Mouse (Mus musculus) B cell, adult 2 months (primary cell): ENCODE data around the gene Cyp27b1.
A peak's percentile ranks its signal among the peaks of the same experiment; 100 is the strongest.
"Not testable (repeated sequence)": the region's sequence is repeated elsewhere in the genome, so short reads cannot be mapped to it uniquely, and the experiment has no call there.

ENCODE experiments used
- DNase-seq, 2 experiments: peaks; one replicate each; pipeline ENCODE4 v3.0.0; 2022

The Cyp27b1 gene

DNA sequence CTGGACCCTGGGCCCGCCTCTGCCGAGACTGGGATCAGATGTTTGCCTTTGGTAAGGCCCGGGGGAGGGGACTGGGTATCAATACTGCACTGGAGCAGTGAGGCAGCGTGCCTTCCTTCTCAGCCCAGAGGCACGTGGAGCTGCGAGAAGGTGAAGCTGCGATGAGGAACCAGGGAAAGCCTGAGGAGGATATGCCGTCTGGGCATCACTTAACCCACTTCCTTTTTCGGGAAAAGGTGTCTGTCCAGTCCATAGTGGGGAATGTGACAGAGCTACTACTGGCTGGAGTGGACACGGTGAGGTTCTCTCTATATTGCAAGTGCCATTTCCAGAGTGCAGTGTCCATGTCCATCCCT lies 2.0 kb downstream of the Cyp27b1 start:
- DNase-seq = no peak

DNA sequence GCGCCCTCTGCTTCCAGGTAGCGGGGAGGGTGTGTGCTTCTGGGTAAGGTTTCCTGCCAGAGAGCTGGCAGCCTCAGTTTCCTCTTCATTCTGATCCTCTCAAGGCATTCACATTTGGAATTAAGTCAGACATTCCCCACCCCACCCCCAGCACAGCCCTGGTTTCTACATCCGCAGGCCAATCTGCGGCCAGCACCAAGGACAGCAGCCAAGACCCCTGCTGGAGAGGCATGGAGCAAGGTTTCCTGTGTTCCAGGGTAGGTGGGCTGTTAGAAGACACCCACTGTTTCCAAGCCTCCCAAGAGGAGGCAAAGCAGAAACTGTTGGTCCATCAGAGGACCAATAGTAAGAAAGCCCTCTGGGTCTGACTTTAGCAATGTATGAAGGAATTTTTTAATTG lies 6.6 kb downstream of the Cyp27b1 start:
- no peak for DNase-seq

DNA sequence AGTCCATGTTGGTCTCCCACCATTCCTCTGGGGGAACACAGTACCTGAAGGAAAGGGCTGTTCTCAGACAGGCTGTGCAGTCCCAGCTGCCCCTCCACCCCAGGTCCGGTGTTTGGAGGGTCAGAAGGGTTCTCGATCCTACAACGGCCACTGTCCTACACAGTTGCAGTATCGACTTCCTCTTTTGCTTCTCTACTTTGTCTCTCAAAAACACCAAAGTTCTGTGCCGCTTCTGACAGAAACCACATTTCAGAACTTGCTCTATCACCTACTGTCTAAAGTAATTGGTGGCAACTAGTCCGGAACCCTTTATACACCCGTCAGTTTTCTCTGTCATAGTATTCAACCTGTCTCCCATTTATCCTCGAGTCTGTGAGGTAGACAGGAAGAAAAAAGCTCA lies 7.4 kb downstream of the Cyp27b1 start:
- DNase-seq = peak in 1 of 2 experiments; percentile 33

DNA sequence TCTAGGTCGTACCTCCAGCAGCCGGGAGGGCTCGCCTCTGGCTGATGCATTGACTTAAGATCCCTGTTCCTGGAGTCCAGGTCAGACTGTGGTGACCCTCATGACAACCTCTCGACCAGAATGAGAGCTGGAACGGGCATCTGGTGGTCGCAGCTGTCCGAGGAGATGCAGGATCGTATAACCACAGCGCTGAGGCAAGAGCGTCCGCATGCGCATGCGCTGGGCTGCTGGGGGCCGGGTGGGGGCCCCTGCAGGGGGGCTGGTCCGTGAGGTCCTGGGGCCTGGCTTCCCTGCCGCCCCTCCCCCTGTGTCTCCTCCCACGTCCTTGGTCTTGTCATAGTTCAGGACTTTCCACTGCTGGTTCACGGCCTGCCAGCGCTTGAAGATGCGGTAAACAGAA lies 8.4 kb downstream of the Cyp27b1 start:
- DNase-seq = no peak

DNA sequence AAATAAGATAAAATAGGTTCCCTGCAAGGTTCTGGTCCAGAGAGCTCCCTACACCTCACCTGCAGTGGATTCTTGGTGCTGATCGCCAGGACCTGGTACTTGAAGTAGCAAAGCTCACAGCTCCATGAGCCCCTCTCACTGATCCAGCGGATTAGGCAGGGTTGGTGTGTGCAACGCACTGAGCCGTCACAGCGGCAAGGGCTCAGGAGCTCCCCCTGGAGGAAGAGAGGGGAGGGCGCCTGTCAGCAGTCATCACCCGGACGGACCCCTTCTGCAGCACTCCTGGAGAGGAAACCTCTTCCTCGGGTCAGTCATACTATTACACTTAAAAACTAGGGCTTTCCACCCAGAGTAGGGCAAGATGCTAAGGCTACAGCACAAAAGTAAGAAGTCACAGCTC lies 10.1 kb downstream of the Cyp27b1 start:
- peak; percentile 89 to 91 for DNase-seq

DNA sequence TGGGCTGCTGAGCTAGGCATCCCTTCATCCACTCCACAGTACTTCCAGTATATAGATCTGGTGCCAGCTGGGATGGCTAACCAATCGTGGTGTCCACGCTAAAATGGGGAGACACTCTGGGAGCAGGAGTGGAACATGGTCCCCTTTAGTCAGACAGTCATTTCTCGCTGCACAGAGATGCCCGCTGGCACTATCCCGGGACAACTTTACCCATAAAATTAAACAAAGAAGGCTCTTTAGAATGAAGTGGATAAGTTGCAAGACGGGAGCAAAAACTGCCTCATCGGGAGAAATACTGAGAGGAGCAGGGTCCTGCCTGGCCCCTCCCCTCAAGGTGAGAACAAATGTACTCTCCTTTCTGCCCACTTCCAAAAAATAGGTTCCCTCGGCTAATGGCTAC lies 10.7 kb downstream of the Cyp27b1 start:
- DNase-seq = peak in 1 of 2 experiments; percentile 25

DNA sequence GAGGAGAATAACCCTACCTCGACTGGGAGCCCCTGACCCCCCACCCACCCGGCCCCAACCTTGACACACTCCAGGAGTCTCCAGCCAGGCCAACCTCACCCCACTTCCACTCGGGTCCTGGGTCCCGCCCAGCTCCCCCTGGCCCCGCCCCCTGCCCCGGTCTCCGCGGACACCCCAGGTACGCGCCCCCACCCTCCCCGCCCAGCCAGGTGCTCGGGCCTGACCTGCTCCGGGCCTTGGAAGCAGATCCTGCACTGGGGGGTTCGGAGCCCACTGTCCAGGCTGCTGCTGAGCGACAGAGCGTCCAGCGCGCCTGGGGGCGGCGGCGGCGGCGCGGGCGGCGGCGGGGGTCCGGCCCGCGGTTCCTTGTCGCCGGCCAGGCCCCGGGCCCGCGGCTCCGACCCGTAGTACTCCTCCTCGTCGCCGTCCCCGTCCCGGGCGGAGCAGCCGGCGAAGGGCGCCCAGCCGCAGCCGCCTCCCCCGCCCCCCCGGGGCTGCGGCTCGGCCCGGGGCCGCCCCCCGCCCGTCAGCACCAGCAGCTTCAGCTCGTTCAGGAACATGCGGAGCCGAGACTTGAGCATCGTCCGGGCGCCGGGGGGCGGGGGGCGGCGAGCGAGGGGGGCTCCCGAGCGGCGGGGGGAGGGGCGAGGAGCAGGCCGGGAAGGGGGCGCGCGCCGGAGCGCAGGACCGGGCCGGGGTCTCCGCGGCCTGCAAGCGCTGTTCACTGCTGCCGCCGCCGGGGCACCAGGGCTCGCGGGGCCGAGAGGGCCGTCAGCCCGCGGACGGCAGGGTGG lies 11.3 kb downstream of the Cyp27b1 start:
- peak in 1 of 2 experiments; percentile 20 for DNase-seq

DNA sequence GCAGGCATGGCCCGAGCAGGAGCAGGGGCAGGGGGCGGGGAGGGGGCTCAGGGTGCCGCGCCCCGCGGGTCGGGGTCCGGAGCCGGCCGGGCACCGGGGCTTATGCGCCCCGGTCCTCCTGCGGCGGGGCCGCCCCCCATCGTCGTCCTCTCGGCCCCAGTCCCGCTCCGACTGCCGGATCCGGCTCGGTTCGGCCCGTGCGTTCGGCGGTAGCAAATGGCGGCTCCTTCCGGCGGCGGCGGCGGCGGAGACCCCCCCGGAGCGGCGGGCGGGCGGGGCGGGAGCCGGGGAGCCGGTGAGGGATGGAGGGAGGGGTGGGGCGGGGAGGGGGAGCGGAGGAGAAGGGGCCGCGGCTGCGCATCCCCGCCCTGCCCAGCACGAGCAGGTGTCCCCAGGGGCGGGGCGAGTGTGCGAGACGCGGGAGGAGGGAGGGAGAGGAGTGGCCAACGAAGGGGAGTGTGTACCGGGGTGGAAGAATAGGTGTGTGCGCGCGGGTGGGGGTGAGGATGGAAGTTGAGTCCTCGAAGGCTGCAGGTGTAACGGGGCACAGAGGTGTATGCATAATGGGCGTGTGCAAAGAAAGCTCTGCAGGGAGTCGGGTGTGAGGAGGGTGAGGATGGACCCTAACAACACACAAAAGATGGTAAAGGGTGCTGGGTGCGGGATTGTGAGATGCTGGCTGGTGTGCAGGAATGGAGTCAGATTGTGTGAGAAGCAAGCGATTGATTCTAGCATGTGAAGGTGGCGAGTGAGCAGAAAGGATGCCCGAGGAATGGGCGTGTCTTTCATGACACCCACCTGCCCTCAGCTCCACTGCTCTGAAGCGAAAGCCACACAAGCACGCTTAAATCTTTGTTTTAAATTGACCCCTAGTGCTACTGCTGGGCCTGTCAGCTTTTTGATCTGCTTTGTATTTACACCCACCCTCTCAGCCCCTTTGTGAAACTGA lies 12.2 kb downstream of the Cyp27b1 start, which contains the start of gene March9:
March9 (minus strand) TSS at position 217 of the 949 bp plus-strand sequence.
- peak; percentile 69 to 74 for DNase-seq

DNA sequence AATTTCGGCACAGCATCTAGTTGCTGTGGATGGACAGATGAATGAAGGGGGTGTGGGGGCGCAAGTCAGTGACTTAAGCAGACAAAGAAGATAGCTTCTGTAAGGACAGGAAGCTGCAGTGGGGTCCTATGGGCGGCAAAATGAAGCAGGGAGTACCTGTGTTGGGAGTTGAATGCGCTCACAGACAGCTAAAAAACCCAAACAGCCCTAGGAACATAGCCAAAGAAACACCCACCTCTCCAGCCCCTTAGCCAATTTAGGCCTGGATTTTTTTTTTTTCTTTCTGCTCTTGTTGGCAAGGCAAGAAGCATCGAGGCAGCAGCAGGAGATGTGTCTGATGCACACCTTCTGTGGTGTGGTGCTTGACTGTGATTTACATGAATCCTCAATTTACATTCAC lies 13.0 kb downstream of the Cyp27b1 start:
- DNase-seq = no peak

DNA sequence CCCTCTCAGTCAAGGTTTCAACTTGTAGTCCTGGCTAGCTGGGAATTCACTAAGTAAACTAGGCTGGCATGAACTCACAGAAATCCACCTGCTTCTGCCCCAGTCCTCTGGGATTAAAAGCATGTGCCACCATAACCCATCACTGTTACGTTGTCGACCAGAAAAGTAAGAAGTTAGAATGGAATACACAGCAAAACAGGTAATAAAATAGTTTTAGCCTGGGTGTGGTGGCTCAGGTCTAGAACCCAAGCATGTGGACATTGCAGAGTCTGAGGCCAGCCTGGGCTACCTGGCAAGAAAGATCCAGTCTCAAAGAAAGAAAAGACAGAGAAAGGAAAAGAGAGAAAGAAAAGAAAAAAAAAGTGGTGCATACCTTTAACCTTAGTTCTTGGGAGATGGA lies 13.5 kb downstream of the Cyp27b1 start:
- DNase-seq = no peak

DNA sequence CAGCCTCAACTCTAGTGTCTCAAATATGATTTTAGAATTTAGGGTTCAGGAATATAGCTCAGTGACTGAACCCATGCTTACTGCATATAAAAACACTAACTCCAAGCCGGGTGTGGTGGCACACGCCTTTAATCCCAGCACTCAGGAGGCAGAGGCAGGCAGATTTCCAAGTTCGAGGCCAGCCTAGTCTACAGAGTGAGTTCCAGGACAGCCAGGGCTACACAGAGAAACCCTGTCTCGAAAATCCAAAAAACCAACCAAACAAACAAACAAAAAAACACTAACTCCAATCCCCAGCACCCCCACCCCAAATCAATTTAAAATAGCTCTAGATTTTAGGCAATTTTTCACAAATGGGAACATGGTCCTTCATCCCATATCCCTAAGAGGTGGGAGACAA lies 14.1 kb downstream of the Cyp27b1 start:
- DNase-seq = not testable (repeated sequence)

DNA sequence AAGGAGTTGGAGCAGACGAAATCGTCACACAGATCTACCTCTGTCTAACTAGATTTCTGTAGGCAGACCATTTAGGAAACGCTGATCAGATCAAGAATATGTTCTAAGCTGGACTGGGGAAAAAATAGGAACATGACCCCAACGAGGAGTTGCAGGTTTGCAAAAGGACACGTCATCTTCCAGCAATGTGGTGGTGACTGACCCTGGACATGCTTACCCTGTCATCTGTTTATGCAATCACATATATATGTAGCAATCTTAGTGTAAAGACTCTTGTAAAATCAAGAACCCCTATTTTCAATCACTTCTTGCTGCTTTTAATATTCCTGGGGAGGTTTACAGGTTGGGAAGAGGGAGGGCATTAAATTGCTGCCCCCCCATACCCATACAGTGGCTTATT lies 14.5 kb downstream of the Cyp27b1 start:
- DNase-seq = no peak

DNA sequence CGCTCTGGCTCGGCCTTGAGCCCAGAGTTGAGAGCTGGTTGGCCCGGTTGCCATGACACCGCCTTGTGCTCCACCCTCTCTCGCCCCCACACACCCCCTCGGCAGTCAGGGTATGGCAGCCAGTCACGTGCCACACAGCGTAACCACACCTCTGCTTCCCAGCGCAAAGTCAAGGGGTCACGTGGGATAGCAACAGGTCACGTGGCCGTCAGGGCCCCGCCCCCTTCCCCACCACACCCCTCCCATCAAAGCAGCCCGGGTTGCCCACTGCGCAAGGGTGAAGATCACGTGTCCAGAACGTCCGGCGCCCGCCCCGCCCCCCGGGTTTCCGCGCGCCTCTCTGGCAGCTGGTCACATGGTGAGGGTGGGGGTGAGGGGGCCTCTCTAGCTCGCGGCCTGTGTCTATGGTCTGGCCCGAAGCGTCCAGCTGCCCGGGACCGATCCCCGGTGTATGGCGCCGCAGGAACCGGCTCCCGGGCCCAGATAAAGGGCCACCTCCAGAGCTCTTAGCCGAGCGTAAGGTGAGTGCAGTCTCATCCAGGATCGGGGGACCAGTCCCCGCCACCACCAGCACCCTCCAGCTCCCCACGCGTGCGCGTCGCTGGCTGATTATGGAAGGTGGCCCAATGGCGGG lies 15.3 kb downstream of the Cyp27b1 start, which contains the start of gene Cdk4:
Cdk4 (plus strand) TSS at position 296 of the 634 bp plus-strand sequence.
- DNase-seq = peak; percentile 96 to 98

DNA sequence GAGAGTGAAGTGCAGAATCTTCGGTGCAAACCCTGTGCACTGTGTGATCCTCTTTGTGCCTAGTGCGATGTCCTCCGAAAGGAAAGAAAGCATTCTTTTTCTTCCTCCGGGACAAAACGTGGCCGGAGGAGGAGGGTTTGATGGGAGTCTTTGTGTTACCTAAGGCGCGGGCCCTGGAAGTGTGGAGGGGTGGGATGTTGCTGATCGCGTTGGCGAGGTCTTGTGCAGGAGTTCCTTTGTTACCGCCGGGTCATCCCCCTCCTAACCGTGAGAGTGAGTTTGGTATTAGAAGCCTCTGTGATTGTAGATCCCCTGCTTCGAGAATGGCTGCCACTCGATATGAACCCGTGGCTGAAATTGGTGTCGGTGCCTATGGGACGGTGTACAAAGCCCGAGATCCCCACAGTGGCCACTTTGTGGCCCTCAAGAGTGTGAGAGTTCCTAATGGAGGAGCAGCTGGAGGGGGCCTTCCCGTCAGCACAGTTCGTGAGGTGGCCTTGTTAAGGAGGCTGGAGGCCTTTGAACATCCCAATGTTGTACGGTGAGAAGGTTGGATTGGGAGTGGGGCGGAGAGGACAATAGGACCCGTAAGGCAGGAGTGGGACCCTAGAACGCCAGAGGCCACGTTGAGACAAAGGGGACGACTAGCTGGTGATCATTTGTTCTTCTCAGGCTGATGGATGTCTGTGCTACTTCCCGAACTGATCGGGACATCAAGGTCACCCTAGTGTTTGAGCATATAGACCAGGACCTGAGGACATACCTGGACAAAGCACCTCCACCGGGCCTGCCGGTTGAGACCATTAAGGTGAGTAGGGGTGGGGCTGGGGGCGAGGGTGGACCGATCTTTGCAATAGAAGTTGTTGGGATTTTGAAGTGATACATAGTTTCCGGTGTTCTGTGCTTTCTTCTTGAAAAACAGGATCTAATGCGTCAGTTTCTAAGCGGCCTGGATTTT lies 16.1 kb downstream of the Cyp27b1 start:
- no peak for DNase-seq

DNA sequence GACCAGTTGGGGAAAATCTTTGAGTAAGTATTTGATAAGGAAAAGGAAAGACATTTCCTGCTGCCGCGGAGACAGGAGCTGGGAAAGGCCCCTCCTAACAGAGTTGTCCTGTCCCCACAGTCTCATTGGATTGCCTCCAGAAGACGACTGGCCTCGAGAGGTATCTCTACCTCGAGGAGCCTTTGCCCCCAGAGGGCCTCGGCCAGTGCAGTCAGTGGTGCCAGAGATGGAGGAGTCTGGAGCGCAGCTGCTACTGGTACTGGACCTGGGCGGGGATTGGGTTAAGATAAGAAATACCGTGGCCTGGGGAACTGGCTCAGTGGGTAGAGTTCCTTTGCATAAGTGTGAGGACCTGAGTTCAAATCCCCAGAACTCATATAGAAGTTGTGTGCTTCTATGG lies 17.9 kb downstream of the Cyp27b1 start:
- no peak for DNase-seq

DNA sequence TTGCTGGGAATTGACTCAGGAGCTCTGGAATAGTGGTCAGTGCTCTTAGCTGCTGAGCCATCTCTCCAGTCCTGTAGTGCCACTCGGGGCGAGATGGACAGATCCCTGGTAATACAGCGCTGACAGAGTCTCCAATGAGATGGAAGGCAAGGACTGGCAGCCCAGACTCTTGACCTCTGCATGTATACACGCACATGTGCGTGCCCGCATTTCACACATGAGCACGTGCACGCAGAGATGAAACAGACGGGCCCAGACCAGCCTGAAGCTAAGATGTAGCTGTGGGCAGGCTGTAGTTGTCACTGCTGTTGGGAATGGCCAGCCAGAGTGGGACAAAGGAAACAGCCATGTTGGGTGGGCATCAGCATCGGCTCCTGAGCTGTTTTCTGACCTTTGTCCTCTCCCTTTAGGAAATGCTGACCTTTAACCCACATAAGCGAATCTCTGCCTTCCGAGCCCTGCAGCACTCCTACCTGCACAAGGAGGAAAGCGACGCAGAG lies 18.5 kb downstream of the Cyp27b1 start:
- no peak for DNase-seq

DNA sequence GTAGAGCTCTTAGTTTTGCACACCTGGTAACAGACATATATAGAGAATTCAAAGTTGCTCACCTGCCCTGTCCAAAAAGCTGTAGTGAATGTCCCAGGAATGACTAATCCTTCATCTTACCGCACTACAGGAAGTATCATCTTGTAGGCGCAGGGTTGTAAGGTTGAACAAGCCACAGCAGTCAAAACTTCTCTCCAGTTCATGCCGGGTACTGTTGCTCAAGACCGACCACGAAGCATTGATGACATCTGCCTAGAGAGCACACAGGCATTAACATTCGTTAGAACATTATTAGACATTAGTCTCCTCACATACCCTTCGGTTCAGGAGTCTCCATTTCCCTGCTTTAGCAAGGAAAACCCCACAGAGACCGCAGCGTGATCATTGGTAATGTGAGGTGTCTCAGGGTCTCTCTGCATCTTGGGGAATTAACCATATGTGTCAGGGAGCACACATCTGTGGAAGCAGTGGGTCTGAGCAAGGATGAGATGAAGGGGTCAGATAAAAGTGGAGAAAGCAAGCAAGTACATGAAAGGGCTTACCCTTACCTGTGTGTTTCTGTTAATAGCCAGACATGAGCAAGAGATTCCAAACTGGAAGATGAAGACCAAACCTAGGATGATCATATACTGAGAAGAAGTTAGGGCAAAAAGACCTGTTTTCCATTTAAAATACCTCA lies 20.4 kb downstream of the Cyp27b1 start:
- DNase-seq = no peak

DNA sequence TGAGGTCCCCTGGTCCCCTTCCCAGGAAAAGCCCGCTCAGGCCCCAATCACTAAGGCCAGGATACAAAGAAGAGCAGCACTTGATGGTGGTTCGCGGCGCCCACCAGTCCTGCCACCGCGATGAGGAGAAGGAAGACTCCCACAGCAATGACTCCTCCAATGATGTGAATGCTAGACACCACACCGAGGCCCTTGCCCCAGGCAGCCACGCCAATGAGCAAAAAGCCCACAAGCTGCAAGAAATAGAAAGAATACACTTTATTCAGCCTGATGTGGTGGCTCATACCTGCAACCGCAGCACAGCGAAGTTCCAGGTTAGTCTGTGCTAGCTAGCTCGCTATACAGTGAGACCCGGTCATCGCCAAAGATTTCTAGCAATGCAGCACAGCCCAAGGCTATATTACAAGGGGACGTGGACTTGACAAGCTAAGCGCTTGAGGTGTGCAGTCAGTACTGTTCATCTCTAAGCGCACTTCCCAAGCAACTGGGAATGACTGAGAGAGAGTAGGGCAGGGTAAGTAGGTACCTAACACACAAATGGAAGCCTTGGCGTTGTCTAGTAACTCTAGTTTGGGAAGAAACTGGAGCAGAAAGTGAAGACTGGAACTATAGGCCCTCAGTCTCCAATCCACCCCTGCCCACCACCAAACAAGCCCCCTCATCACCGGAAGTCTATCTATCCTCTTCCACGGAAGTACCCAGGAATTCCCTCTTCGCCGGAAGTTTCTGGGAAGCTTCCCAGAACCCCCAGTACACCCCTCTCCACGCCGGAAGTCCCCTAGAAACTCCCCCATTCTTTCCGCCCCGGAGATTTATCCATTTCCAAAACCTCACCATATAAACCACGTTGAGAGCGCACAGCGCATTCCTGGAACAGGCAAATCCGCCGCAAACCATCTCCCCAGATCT lies 21.5 kb downstream of the Cyp27b1 start:
- DNase-seq = no peak

DNA sequence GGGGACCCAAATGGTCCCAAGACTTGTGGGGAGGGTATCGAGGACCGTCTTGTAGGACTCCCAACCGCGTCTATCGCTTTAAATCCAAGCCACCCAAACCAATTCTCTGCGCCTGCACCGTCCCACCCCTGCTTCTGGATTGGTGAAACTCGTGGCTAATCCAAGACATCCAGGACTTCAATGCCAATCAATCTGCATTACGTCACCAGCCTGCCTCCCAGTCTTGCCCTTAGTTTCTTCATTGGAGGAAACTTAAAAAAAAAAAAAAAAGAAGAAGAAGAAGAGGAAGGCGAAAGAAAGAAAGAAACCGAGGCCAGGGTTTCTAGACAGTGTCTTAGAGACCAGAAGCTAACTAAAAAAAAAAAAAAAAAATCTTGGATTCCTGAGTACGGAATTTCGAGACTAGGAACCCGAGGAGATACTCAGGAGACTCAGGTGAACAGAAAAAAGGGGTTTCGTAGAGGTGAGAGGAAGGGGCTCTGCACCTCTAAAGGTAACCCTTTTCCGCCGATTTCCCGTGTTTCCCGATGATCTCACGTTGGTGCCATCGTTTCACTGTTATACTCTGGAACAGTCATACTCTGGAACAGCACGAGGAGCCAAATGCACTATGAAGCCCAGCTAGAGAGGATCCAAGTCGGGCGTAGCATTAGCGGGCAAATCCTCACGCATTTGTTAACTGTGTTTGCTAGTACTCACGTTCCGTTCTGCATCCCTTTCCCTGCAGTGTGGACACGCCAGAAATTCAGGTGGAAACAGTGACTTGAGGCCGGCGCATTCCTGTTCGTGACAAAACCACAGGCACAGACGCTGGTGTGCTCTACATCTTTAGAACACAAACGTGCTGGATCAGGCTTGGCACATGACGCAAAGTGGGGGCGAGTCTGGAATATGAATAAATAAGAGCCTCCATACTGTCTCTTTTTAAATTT lies 22.4 kb downstream of the Cyp27b1 start, which contains the start of gene Tspan31:
Tspan31 (minus strand) TSS at position 75 of the 932 bp plus-strand sequence.
- DNase-seq = peak; percentile 52 to 63
